Mouse (Mus musculus): Measurements from ENCODE around the gene BC051142.

- TF ChIP-seq CTCF (IDR thresholded peaks at IDR 0.05; ENCODE audit: low read depth), result no peak
- no peak for TF ChIP-seq EP300 (IDR thresholded peaks at IDR 0.05; ENCODE audit: low read depth)
Observed at GRCm38 (mm10) chr17:34475060-34475459, 76.4 kb downstream of the BC051142 start.

Data from liver, postnatal 0 days (tissue).